ENCODE assay signal across 19 mouse cellular contexts in genomic region chr11:19877239-19877915, GRCm38 (mm10). TPM values are rescaled to one million over a fixed set of nuclear protein-coding genes. Genes with fewer than 3 reads are reported as not detected.
DNase-seq lines count a peak whose midpoint lies in the region; ATAC-seq and TF ChIP-seq lines count a peak whose summit lies in the region.
"Had no signal": no experiment of that assay in that cellular context is flagged by ENCODE, and none has a peak within 500 bp of the region (broad histone marks: within the 10 kb centered on the region; RNA-seq: fewer than 3 reads in every experiment).

No protein-coding gene starts in this region.

- no peak overlapping the region for H3K9ac ChIP-seq in hindbrain, postnatal 0 days (replicated peaks; ENCODE audit: low read length)
- no peak overlapping the region for H3K9ac ChIP-seq in hindbrain, embryonic 16.5 days (ENCODE audit: low read depth, low read length)
- H3K9ac ChIP-seq in neural tube, embryonic 12.5 days, result no peak overlapping the region
- H3K9ac ChIP-seq in stomach, embryonic 16.5 days (ENCODE audit: low read length), result no peak overlapping the region
- H3K9ac ChIP-seq: embryonic facial prominence, embryonic 12.5 days; limb, embryonic 12.5 days; liver, embryonic 12.5 days; lung, embryonic 15.5 days had no signal

- TF ChIP-seq CTCF in hindbrain, postnatal 0 days (IDR thresholded peaks at IDR 0.05; ENCODE audit: low read depth), result no peak

- intact Hi-C loops in left cerebral cortex, postnatal 10 days (cut with DNase I), result no loop called here

- H3K4me3 ChIP-seq in hindbrain, postnatal 0 days (ENCODE audit: low read length), result no peak overlapping the region
- H3K4me3 ChIP-seq in hindbrain, embryonic 16.5 days (ENCODE audit: low read length), result no peak overlapping the region
- no peak overlapping the region for H3K4me3 ChIP-seq in neural tube, embryonic 12.5 days
- H3K4me3 ChIP-seq in stomach, embryonic 16.5 days (replicated peaks; ENCODE audit: low read length), result no peak overlapping the region
- H3K4me3 ChIP-seq: embryonic facial prominence, embryonic 12.5 days; limb, embryonic 12.5 days; liver, embryonic 12.5 days; lung, embryonic 15.5 days had no signal

- DNase-seq in hindbrain, postnatal 0 days (ENCODE audit: low spot score), result peak; percentile 15
- DNase-seq in neural tube, embryonic 10.5 days (ENCODE audit: extremely low spot score, low spot score), result no peak
- DNase-seq in ZHBTc4 (ENCODE audit: low read depth, low spot score), result peak; percentile 78
- DNase-seq in layer of hippocampus, postnatal 25 days (ENCODE audit: extremely low spot score in 1 of 2, low spot score in 1 of 2), result no peak
- DNase-seq in left cerebral cortex, postnatal 10 days (ENCODE audit: extremely low spot score in 1 of 2, low spot score in 2 of 2), result no peak
- DNase-seq: adrenal gland, adult 2 months; cerebellum, adult 8-10 months; heart, postnatal 10 days; kidney, adult 2 months; kidney, postnatal 36 days had no signal

- H3K27ac ChIP-seq in hindbrain, postnatal 0 days, result no peak overlapping the region
- no peak overlapping the region for H3K27ac ChIP-seq in hindbrain, embryonic 16.5 days (ENCODE audit: low read depth, low read length)
- H3K27ac ChIP-seq in neural tube, embryonic 12.5 days, result no peak overlapping the region
- peak overlapping the region; percentile 48; the same call in 1 of the 2 replicates for H3K27ac ChIP-seq in stomach, embryonic 16.5 days (ENCODE audit: low read length)
- H3K27ac ChIP-seq: embryonic facial prominence, embryonic 12.5 days; limb, embryonic 12.5 days; liver, embryonic 12.5 days; lung, embryonic 15.5 days had no signal

- no peaks in the 10 kb centered on the region for H3K9me3 ChIP-seq in hindbrain, postnatal 0 days (ENCODE audit: low read length)
- no peaks in the 10 kb centered on the region; the same call in 1 of the 2 replicates for H3K9me3 ChIP-seq in hindbrain, embryonic 16.5 days (ENCODE audit: control insufficient read depth, low read length)
- no peaks in the 10 kb centered on the region for H3K9me3 ChIP-seq in neural tube, embryonic 12.5 days
- H3K9me3 ChIP-seq in stomach, embryonic 16.5 days (replicated peaks; ENCODE audit: control insufficient read depth, low read length), result no peaks in the 10 kb centered on the region
- H3K9me3 ChIP-seq: embryonic facial prominence, embryonic 12.5 days; limb, embryonic 12.5 days; liver, embryonic 12.5 days; lung, embryonic 15.5 days had no signal

- no peaks in the 10 kb centered on the region for H3K36me3 ChIP-seq in hindbrain, postnatal 0 days (ENCODE audit: insufficient read depth, low read length)
- no peaks in the 10 kb centered on the region for H3K36me3 ChIP-seq in hindbrain, embryonic 16.5 days (ENCODE audit: control insufficient read depth, insufficient read depth, low read length)
- no peaks in the 10 kb centered on the region for H3K36me3 ChIP-seq in neural tube, embryonic 12.5 days
- no peaks in the 10 kb centered on the region for H3K36me3 ChIP-seq in stomach, embryonic 16.5 days (ENCODE audit: control insufficient read depth, insufficient read depth, low read length)
- H3K36me3 ChIP-seq: embryonic facial prominence, embryonic 12.5 days; limb, embryonic 12.5 days; liver, embryonic 12.5 days; lung, embryonic 15.5 days had no signal

- H3K4me2 ChIP-seq in hindbrain, postnatal 0 days (ENCODE audit: low read depth, low read length), result no peak overlapping the region
- no peak overlapping the region for H3K4me2 ChIP-seq in hindbrain, embryonic 16.5 days (ENCODE audit: low read length)
- no peak overlapping the region for H3K4me2 ChIP-seq in neural tube, embryonic 12.5 days (replicated peaks)
- H3K4me2 ChIP-seq in stomach, embryonic 16.5 days (ENCODE audit: low read depth, low read length), result no peak overlapping the region
- H3K4me2 ChIP-seq: embryonic facial prominence, embryonic 12.5 days; heart, embryonic 11.5 days; limb, embryonic 12.5 days; liver, embryonic 12.5 days; lung, embryonic 15.5 days had no signal

- peak; percentile 55; the same call in 1 of the 2 replicates for ATAC-seq in hindbrain, postnatal 0 days
- no peak for ATAC-seq in hindbrain, embryonic 16.5 days
- ATAC-seq in neural tube, embryonic 12.5 days (ENCODE audit: low FRiP score, low read depth), result 0 out of 2 replicates have a peak, but pooled peaks have one; percentile 44
- ATAC-seq in stomach, embryonic 16.5 days (ENCODE audit: insufficient read depth, low FRiP score), result no peak
- ATAC-seq: inflammation-experienced regulatory T-cells, adult 6 months; liver, embryonic 12.5 days had no signal

- WGBS in hindbrain, postnatal 0 days, result 46% methylated on average over 4 of the region's 4 CpGs
- WGBS in hindbrain, embryonic 16.5 days, result 60% methylated on average over 4 of the region's 4 CpGs
- 30% methylated on average over 4 of the region's 4 CpGs for WGBS in neural tube, embryonic 12.5 days
- 44% methylated on average over 4 of the region's 4 CpGs for WGBS in stomach, embryonic 16.5 days

- no peaks in the 10 kb centered on the region for H3K4me1 ChIP-seq in hindbrain, postnatal 0 days (ENCODE audit: insufficient read depth, low read length)
- H3K4me1 ChIP-seq in hindbrain, embryonic 16.5 days (ENCODE audit: control insufficient read depth, insufficient read depth, low read depth, low read length), result no peaks in the 10 kb centered on the region
- H3K4me1 ChIP-seq in neural tube, embryonic 12.5 days, result 0 out of 2 replicates have a peak, but pooled peaks cover 5% of the 10 kb centered on the region
- no peaks in the 10 kb centered on the region for H3K4me1 ChIP-seq in stomach, embryonic 16.5 days (ENCODE audit: control insufficient read depth, insufficient read depth, low read length)
- H3K4me1 ChIP-seq: embryonic facial prominence, embryonic 12.5 days; liver, embryonic 12.5 days; lung, embryonic 15.5 days had no signal

- H3K27me3 ChIP-seq in hindbrain, postnatal 0 days (ENCODE audit: insufficient read depth, low read length), result no peaks in the 10 kb centered on the region
- no peaks in the 10 kb centered on the region for H3K27me3 ChIP-seq in hindbrain, embryonic 16.5 days (replicated peaks; ENCODE audit: control insufficient read depth, insufficient read depth, low read length)
- no peaks in the 10 kb centered on the region for H3K27me3 ChIP-seq in neural tube, embryonic 12.5 days (replicated peaks)
- no peaks in the 10 kb centered on the region for H3K27me3 ChIP-seq in stomach, embryonic 16.5 days (ENCODE audit: control insufficient read depth, insufficient read depth, low read length)
- H3K27me3 ChIP-seq: embryonic facial prominence, embryonic 12.5 days; limb, embryonic 12.5 days; liver, embryonic 12.5 days; lung, embryonic 15.5 days had no signal

RNA-seq across cellular contexts. Expression of gene Spred2, which starts 46.8 kb away (rescaled TPM):
- total RNA-seq in hindbrain, postnatal 0 days (2014; rRNA removed), result 15.6 and 16.9 TPM in 2 replicates
- 8.4 and 8.7 TPM in 2 replicates for polyA plus RNA-seq in hindbrain, postnatal 0 days (2015; fragmentation: Nextera tagmentation; extraction: Ambion mirVana)
- polyA plus RNA-seq in hindbrain, embryonic 16.5 days (2015; fragmentation: Nextera tagmentation; extraction: Ambion mirVana), result 6.7 and 7.4 TPM in 2 replicates
- 5.5 and 5.7 TPM in 2 replicates for polyA plus RNA-seq in neural tube, embryonic 12.5 days (2016; fragmentation: Nextera tagmentation; extraction: Ambion mirVana)
- polyA plus RNA-seq in stomach, embryonic 16.5 days (2015; fragmentation: Nextera tagmentation; extraction: Ambion mirVana), result 5.0 TPM in 2 replicates
- total RNA-seq in layer of hippocampus, postnatal 25 days (2021), result 10 to 100 TPM; 86.4 to 97.1 TPM
- total RNA-seq in left cerebral cortex, postnatal 10 days (2021), result 10 to 100 TPM; 63.9 to 68.4 TPM

Comparison
In these comparisons a context has a peak if more than half of its experiments do, and no peak if none do; other contexts are left out.
1. ATAC-seq: peak in hindbrain, postnatal 0 days (single experiment) and neural tube, embryonic 12.5 days (single experiment); none in hindbrain, embryonic 16.5 days (single experiment) and stomach, embryonic 16.5 days (single experiment).
2. DNase-seq: peak in hindbrain, postnatal 0 days (single experiment) and ZHBTc4 (single experiment); none in neural tube, embryonic 10.5 days (single experiment), layer of hippocampus, postnatal 25 days (0 of 2) and left cerebral cortex, postnatal 10 days (0 of 2).